Mouse (Mus musculus) left cerebral cortex, adult 18-20 months (tissue): ENCODE measurements at regions not wholly inside any gene's neighbourhood (a gene's known extent, or its start where the extent isn't known, plus 50 kb on each side); places are given as distances from the start of the nearest gene placed in this dataset.
"Not testable (repeated sequence)": the region's sequence is repeated elsewhere in the genome, so short reads cannot be mapped to it uniquely, and the experiment has no call there.

Experiments
- DNase-seq, 2 experiments: peaks; one replicate each; pipeline ENCODE4 v3.0.0; 2021 to 2022; ENCODE audit warnings: low spot score in 2 of 2, mixed read lengths in 1 of 2

GRCm38 (mm10) chr6:68632309-68632708, 1096.7 kb upstream of the Tacstd2 start:
- not testable (repeated sequence) for DNase-seq

- no peak for DNase-seq
These were observed 1096.2 kb upstream of the Tacstd2 start for GRCm38 (mm10) chr6:68631787-68632186.

- no peak for DNase-seq
These were observed 1070.4 kb upstream of the Tacstd2 start for GRCm38 (mm10) chr6:68606033-68606432.
